Mouse (Mus musculus) lung, embryonic 15.5 days (tissue): ENCODE measurements at regions not wholly inside any gene's neighbourhood (a gene's known extent, or its start where the extent isn't known, plus 50 kb on each side); places are given as distances from the start of the nearest gene placed in this dataset.

ENCODE experiments used
- ATAC-seq: fragments of 200-750 bp; cut with Nextera tagmentation; 2 replicates; pipeline ENCODE4 v1.8.0; 2017; ENCODE audit warnings: moderate number of reproducible peaks, borderline replicate concordance; ENCODE audit not compliant: low FRiP score, low TSS enrichment; ENCODE audit errors: extremely low read depth
- H3K27ac ChIP-seq: fragments of 300-500 bp; sonication (generic); 2 replicates; pipeline ENCODE4 v1.5.1; 2015; ENCODE audit warnings: moderate library complexity, mild to moderate bottlenecking, inconsistent platforms
- H3K27me3 ChIP-seq: fragments of 300-500 bp; sonication (generic); 2 replicates; pipeline ENCODE4 v1.6.1; 2015; ENCODE audit warnings: inconsistent platforms
- H3K36me3 ChIP-seq: fragments of 300-500 bp; sonication (generic); 2 replicates; pipeline ENCODE4 v1.6.1; 2015; ENCODE audit warnings: inconsistent platforms
- H3K4me1 ChIP-seq: fragments of 300-500 bp; sonication (generic); 2 replicates; pipeline ENCODE4 v1.6.1; 2015; ENCODE audit warnings: inconsistent platforms
- H3K4me2 ChIP-seq: fragments of 300-500 bp; sonication (generic); 2 replicates; pipeline ENCODE4 v1.6.1; 2015; ENCODE audit warnings: inconsistent platforms, mild to moderate bottlenecking, moderate library complexity
- H3K4me3 ChIP-seq: fragments of 300-500 bp; sonication (generic); 2 replicates; pipeline ENCODE4 v1.5.1; 2015; ENCODE audit warnings: mild to moderate bottlenecking, inconsistent platforms
- H3K9ac ChIP-seq: fragments of 300-500 bp; sonication (generic); 2 replicates; pipeline ENCODE4 v1.6.1; 2015; ENCODE audit warnings: inconsistent platforms
- H3K9me3 ChIP-seq: fragments of 300-500 bp; sonication (generic); 2 replicates; pipeline ENCODE4 v1.6.1; 2016; ENCODE audit warnings: inconsistent platforms
- WGBS: fragments of 180-500 bp; shearing (Covaris S2); methylation state at CpG from one replicate; pipeline ENCODE4 v1.1.7; 2015; 5-methylcytosine and 5-hydroxymethylcytosine counted together

GRCm38 (mm10) chr4:9047151-9047550 is 808.3 kb upstream of the Car8 start:
- Histone ChIP-seq H3K27ac (no peak overlapping the region), H3K27me3 (no peaks in the 10 kb centered on the region), H3K4me2 (no peak overlapping the region), H3K9ac (no peak overlapping the region), H3K4me1 (no peaks in the 10 kb centered on the region), H3K9me3 (no peaks in the 10 kb centered on the region), H3K36me3 (no peaks in the 10 kb centered on the region), H3K4me3 (no peak overlapping the region)
- ATAC-seq = no peak
- 43% methylated on average over 4 of the region's 4 CpGs for WGBS

- Histone ChIP-seq H3K4me3 (no peak overlapping the region), H3K27ac (no peak overlapping the region), H3K9me3 (no peaks in the 10 kb centered on the region), H3K4me1 (no peaks in the 10 kb centered on the region), H3K27me3 (no peaks in the 10 kb centered on the region), H3K36me3 (no peaks in the 10 kb centered on the region), H3K9ac (no peak overlapping the region), H3K4me2 (no peak overlapping the region)
- 75% methylated on average over 14 of the region's 14 CpGs for WGBS
- ATAC-seq = no peak
These were observed 807.6 kb upstream of the Car8 start for GRCm38 (mm10) chr4:9046436-9046835.

GRCm38 (mm10) chr4:9046030-9046429 is 807.2 kb upstream of the Car8 start:
- no peaks in the 10 kb centered on the region for H3K9me3 ChIP-seq
- H3K9ac ChIP-seq = no peak overlapping the region
- H3K36me3 ChIP-seq = no peaks in the 10 kb centered on the region
- H3K27me3 ChIP-seq = no peaks in the 10 kb centered on the region
- H3K4me2 ChIP-seq = no peak overlapping the region
- no peak overlapping the region for H3K27ac ChIP-seq
- 76% methylated on average over 4 of the region's 4 CpGs for whole genome bisulfite sequencing
- H3K4me1 ChIP-seq = no peaks in the 10 kb centered on the region
- ATAC-seq = no peak
- H3K4me3 ChIP-seq = no peak overlapping the region

- WGBS = 60% methylated on average over 4 of the region's 4 CpGs
- no peak for ATAC-seq
- Histone ChIP-seq H3K9me3 (no peaks in the 10 kb centered on the region), H3K4me1 (no peaks in the 10 kb centered on the region), H3K4me2 (no peak overlapping the region), H3K4me3 (no peak overlapping the region), H3K27me3 (no peaks in the 10 kb centered on the region), H3K36me3 (no peaks in the 10 kb centered on the region), H3K9ac (no peak overlapping the region), H3K27ac (no peak overlapping the region)
These were observed 797.2 kb upstream of the Car8 start for GRCm38 (mm10) chr4:9036005-9036404.

GRCm38 (mm10) chr4:9035350-9035749 is 796.5 kb upstream of the Car8 start:
- no peak for ATAC-seq
- 61% methylated on average over 4 of the region's 4 CpGs for WGBS
- H3K4me3 ChIP-seq = no peak overlapping the region
- H3K36me3 ChIP-seq = no peaks in the 10 kb centered on the region
- H3K4me2 ChIP-seq = no peak overlapping the region
- H3K9ac ChIP-seq = no peak overlapping the region
- no peaks in the 10 kb centered on the region for H3K27me3 ChIP-seq
- no peak overlapping the region for H3K27ac ChIP-seq
- no peaks in the 10 kb centered on the region for H3K9me3 ChIP-seq
- H3K4me1 ChIP-seq = no peaks in the 10 kb centered on the region

- no peak for ATAC-seq
- Histone ChIP-seq H3K27ac (no peak overlapping the region), H3K27me3 (peaks cover 4% of the 10 kb centered on the region; the same call in 1 of the 2 replicates)
These were observed 795.4 kb upstream of the Car8 start for GRCm38 (mm10) chr4:9034280-9034679.

GRCm38 (mm10) chr4:9033106-9033642 is 794.3 kb upstream of the Car8 start:
- Histone ChIP-seq H3K4me2 (no peak overlapping the region), H3K9ac (no peak overlapping the region), H3K4me3 (no peak overlapping the region), H3K36me3 (no peaks in the 10 kb centered on the region), H3K4me1 (peaks cover 10% of the 10 kb centered on the region), H3K9me3 (no peaks in the 10 kb centered on the region), H3K27me3 (peaks cover 4% of the 10 kb centered on the region; the same call in 1 of the 2 replicates), H3K27ac (no peak overlapping the region)
- WGBS = 85% methylated on average over 6 of the region's 6 CpGs
- ATAC-seq = no peak

More at GRCm38 (mm10) chr4:9034280-9034679, 795.4 kb upstream of the Car8 start:
- H3K36me3 ChIP-seq = no peaks in the 10 kb centered on the region
- WGBS = 30% methylated on average over 4 of the region's 4 CpGs
- no peaks in the 10 kb centered on the region for H3K9me3 ChIP-seq
- H3K4me2 ChIP-seq = no peak overlapping the region
- no peak overlapping the region for H3K9ac ChIP-seq
- no peak overlapping the region for H3K4me3 ChIP-seq
- H3K4me1 ChIP-seq = no peaks in the 10 kb centered on the region

GRCm38 (mm10) chr4:9031634-9032033 is 792.8 kb upstream of the Car8 start:
- H3K9ac ChIP-seq = no peak overlapping the region
- no peak overlapping the region for H3K4me3 ChIP-seq
- no peak for ATAC-seq
- H3K4me2 ChIP-seq = no peak overlapping the region
- H3K9me3 ChIP-seq = no peaks in the 10 kb centered on the region
- no peak overlapping the region for H3K27ac ChIP-seq
- H3K4me1 ChIP-seq = peaks cover 19% of the 10 kb centered on the region
- peaks cover 4% of the 10 kb centered on the region; the same call in 1 of the 2 replicates for H3K27me3 ChIP-seq
- no peaks in the 10 kb centered on the region for H3K36me3 ChIP-seq
- 55% methylated on average over 6 of the region's 6 CpGs for WGBS

GRCm38 (mm10) chr4:9028946-9029345 is 790.1 kb upstream of the Car8 start:
- Histone ChIP-seq H3K4me2 (peak overlapping the region; percentile 74), H3K4me1 (peaks cover 28% of the 10 kb centered on the region), H3K4me3 (peak overlapping the region; percentile 39), H3K27me3 (peaks cover 4% of the 10 kb centered on the region; the same call in 1 of the 2 replicates), H3K27ac (no peak overlapping the region), H3K9ac (no peak overlapping the region), H3K9me3 (no peaks in the 10 kb centered on the region), H3K36me3 (no peaks in the 10 kb centered on the region)
- 17% methylated on average over 6 of the region's 6 CpGs for WGBS
- no peak for ATAC-seq

GRCm38 (mm10) chr4:9028475-9028874 is 789.6 kb upstream of the Car8 start:
- Histone ChIP-seq H3K9me3 (no peaks in the 10 kb centered on the region), H3K27me3 (peaks cover 4% of the 10 kb centered on the region; the same call in 1 of the 2 replicates), H3K36me3 (no peaks in the 10 kb centered on the region), H3K4me3 (peak overlapping the region; percentile 39), H3K4me2 (peak overlapping the region; percentile 74), H3K4me1 (peaks cover 29% of the 10 kb centered on the region), H3K9ac (peak overlapping the region; percentile 33), H3K27ac (no peak overlapping the region)
- WGBS = 1% methylated on average over 12 of the region's 12 CpGs
- ATAC-seq = no peak

- no peaks in the 10 kb centered on the region for H3K36me3 ChIP-seq
- peak overlapping the region; percentile 33 for H3K9ac ChIP-seq
- peaks cover 29% of the 10 kb centered on the region for H3K4me1 ChIP-seq
- WGBS = under 1% methylated on average over 30 of the region's 30 CpGs
- ATAC-seq = peak; percentile 81
- peaks cover 4% of the 10 kb centered on the region; the same call in 1 of the 2 replicates for H3K27me3 ChIP-seq
- H3K4me3 ChIP-seq = peak overlapping the region; percentile 39
- H3K27ac ChIP-seq = no peak overlapping the region
- peak overlapping the region; percentile 74 for H3K4me2 ChIP-seq
- H3K9me3 ChIP-seq = no peaks in the 10 kb centered on the region
These were observed 789.1 kb upstream of the Car8 start for GRCm38 (mm10) chr4:9027798-9028404.

GRCm38 (mm10) chr4:9027383-9027782 is 788.5 kb upstream of the Car8 start:
- no peak overlapping the region; the same call in 1 of the 2 replicates for H3K4me3 ChIP-seq
- peak overlapping the region; percentile 74 for H3K4me2 ChIP-seq
- ATAC-seq = no peak
- H3K9me3 ChIP-seq = no peaks in the 10 kb centered on the region
- H3K9ac ChIP-seq = no peak overlapping the region
- WGBS = 14% methylated on average over 7 of the region's 7 CpGs
- peaks cover 29% of the 10 kb centered on the region for H3K4me1 ChIP-seq
- H3K27ac ChIP-seq = no peak overlapping the region
- no peaks in the 10 kb centered on the region for H3K36me3 ChIP-seq
- peaks cover 4% of the 10 kb centered on the region; the same call in 1 of the 2 replicates for H3K27me3 ChIP-seq
